15 mouse cellular contexts compared by ENCODE assay signal in genomic region chr7:66147816-66148215, GRCm38 (mm10).
"Had no signal": no experiment of that assay in that cellular context is flagged by ENCODE, and none has a peak within 500 bp of the region (broad histone marks: within the 10 kb centered on the region; RNA-seq: fewer than 3 reads in every experiment).

No protein-coding gene starts in this region.

- H3K4me3 ChIP-seq: layer of hippocampus, adult 2 months; limb, embryonic 13.5 days; midbrain, embryonic 15.5 days; neural tube, embryonic 12.5 days; stomach, embryonic 15.5 days had no signal

- H3K27me3 ChIP-seq: limb, embryonic 13.5 days; midbrain, embryonic 15.5 days; neural tube, embryonic 12.5 days; stomach, embryonic 15.5 days had no signal

- H3K4me1 ChIP-seq: stomach, embryonic 15.5 days had no signal

- H3K36me3 ChIP-seq: midbrain, embryonic 15.5 days had no signal

- H3K9ac ChIP-seq: limb, embryonic 13.5 days; liver, embryonic 14.5 days; lung, embryonic 14.5 days; midbrain, embryonic 15.5 days; neural tube, embryonic 12.5 days; stomach, embryonic 15.5 days had no signal

- ATAC-seq: midbrain, embryonic 15.5 days had no signal

- H3K4me2 ChIP-seq: limb, embryonic 13.5 days; lung, embryonic 14.5 days; midbrain, embryonic 15.5 days; neural tube, embryonic 12.5 days; stomach, embryonic 15.5 days had no signal

- H3K27ac ChIP-seq: layer of hippocampus, adult 2 months; limb, embryonic 13.5 days; liver, embryonic 14.5 days; midbrain, embryonic 15.5 days; neural tube, embryonic 12.5 days; stomach, embryonic 15.5 days had no signal

- DNase-seq: kidney, adult 18-20 months; kidney, postnatal 10 days; kidney, postnatal 4 days; left cerebral cortex, postnatal 4 days; lung, embryonic 14.5 days; right cerebral cortex, postnatal 4 days; spleen, adult 18-20 months; thymus, adult 2 months; thymus, postnatal 25 days had no signal

- H3K9me3 ChIP-seq: limb, embryonic 13.5 days; midbrain, embryonic 15.5 days; neural tube, embryonic 12.5 days; stomach, embryonic 15.5 days had no signal
